Mouse (Mus musculus): ENCODE measurements at regions not wholly inside any gene's neighbourhood (a gene's known extent, or its start where the extent isn't known, plus 50 kb on each side); places are given as distances from the start of the nearest gene placed in this dataset.
A peak's percentile ranks its signal among the peaks of the same experiment; 100 is the strongest.

GRCm38 (mm10) chr12:114285082-114285481 lies 741.4 kb downstream of the Adam6a start:
- no peak overlapping the region for H3K27ac ChIP-seq (ENCODE audit: control insufficient read depth, low read depth, low read length)
- H3K4me1 ChIP-seq (ENCODE audit: control insufficient read depth in 1 of 2, insufficient read depth in 2 of 2, low read length in 2 of 2): no peaks in the 10 kb centered on the region
- TF ChIP-seq MEF2A (IDR thresholded peaks at IDR 0.05; ENCODE audit: extremely low read depth, insufficient replicate concordance, low read depth, low read length, poor library complexity, severe bottlenecking): no peak
- no peak for TF ChIP-seq MAX (IDR thresholded peaks at IDR 0.05; ENCODE audit: low read length)
- TF ChIP-seq TBP (IDR thresholded peaks at IDR 0.05; ENCODE audit: low read depth, low read length): no peak
- TF ChIP-seq EP300 (IDR thresholded peaks at IDR 0.05; ENCODE audit: low read depth in 1 of 2, low read length in 2 of 2): peak in 1 of 2 experiments; percentile 25; a peak in 1 of 4 replicates
- TF ChIP-seq MXI1 (IDR thresholded peaks at IDR 0.05; ENCODE audit: low read depth, low read length): no peak
- no peak for TF ChIP-seq MYC (IDR thresholded peaks at IDR 0.05; ENCODE audit: low read depth, low read length)
- TF ChIP-seq MAZ (IDR thresholded peaks at IDR 0.05; ENCODE audit: low read depth, low read length): no peak
- peak; percentile 82 for TF ChIP-seq TCF12 (IDR thresholded peaks at IDR 0.05; ENCODE audit: low read depth, low read length)
- TF ChIP-seq ETS1 (IDR thresholded peaks at IDR 0.05; ENCODE audit: low read depth, low read length): 0 out of 2 replicates have a peak, but pooled peaks have one; percentile 25
- no peaks in the 10 kb centered on the region for H3K9me3 ChIP-seq (replicated peaks; ENCODE audit: insufficient read depth, low read length)
- H3K9ac ChIP-seq (ENCODE audit: control insufficient read depth, low read depth, low read length, poor library complexity, severe bottlenecking): no peak overlapping the region
- no peak overlapping the region for H3K4me3 ChIP-seq (ENCODE audit: control insufficient read depth in 1 of 2, insufficient read depth in 1 of 2, low read depth in 2 of 2, low read length in 2 of 2)
- no peaks in the 10 kb centered on the region for H3K79me2 ChIP-seq (ENCODE audit: control insufficient read depth, insufficient read depth, low read length, poor library complexity)
- H3K27me3 ChIP-seq (ENCODE audit: control insufficient read depth in 1 of 2, insufficient read depth in 2 of 2, low read length in 2 of 2): no peaks in the 10 kb centered on the region
- peak; percentile 50 for DNase-seq (ENCODE audit: low read depth, low spot score)
- no peaks in the 10 kb centered on the region for H3K36me3 ChIP-seq (ENCODE audit: control insufficient read depth in 1 of 2, insufficient read depth in 2 of 2, low read length in 2 of 2)

- Histone ChIP-seq H3K4me3 (ENCODE audit: control insufficient read depth in 1 of 2, insufficient read depth in 1 of 2, low read depth in 2 of 2, low read length in 2 of 2) (no peak overlapping the region), H3K36me3 (ENCODE audit: control insufficient read depth in 1 of 2, insufficient read depth in 2 of 2, low read length in 2 of 2) (no peaks in the 10 kb centered on the region), H3K9me3 (replicated peaks; ENCODE audit: insufficient read depth, low read length) (no peaks in the 10 kb centered on the region), H3K79me2 (ENCODE audit: control insufficient read depth, insufficient read depth, low read length, poor library complexity) (no peaks in the 10 kb centered on the region), H3K9ac (ENCODE audit: control insufficient read depth, low read depth, low read length, poor library complexity, severe bottlenecking) (no peak overlapping the region), H3K4me1 (ENCODE audit: control insufficient read depth in 1 of 2, insufficient read depth in 2 of 2, low read length in 2 of 2) (no peaks in the 10 kb centered on the region), H3K27me3 (ENCODE audit: control insufficient read depth in 1 of 2, insufficient read depth in 2 of 2, low read length in 2 of 2) (no peaks in the 10 kb centered on the region), H3K27ac (ENCODE audit: control insufficient read depth, low read depth, low read length) (no peak overlapping the region)
- DNase-seq (ENCODE audit: low read depth, low spot score): no peak
- no peak for TF ChIP-seq POLR2A (IDR thresholded peaks at IDR 0.05; ENCODE audit: control insufficient read depth in 1 of 2, insufficient read depth in 1 of 2, low read depth in 1 of 2, low read length in 2 of 2, poor library complexity in 1 of 2)
- TF ChIP-seq GABPA (IDR thresholded peaks at IDR 0.05; ENCODE audit: low read depth, low read length): no peak
- TF ChIP-seq CHD2 (IDR thresholded peaks at IDR 0.05; ENCODE audit: low read length): no peak
- no peak for TF ChIP-seq E2F4 (IDR thresholded peaks at IDR 0.05; ENCODE audit: borderline replicate concordance, low read depth, low read length)
- no peak for TF ChIP-seq POLR2AphosphoS5 (IDR thresholded peaks at IDR 0.05; ENCODE audit: borderline replicate concordance, low read depth, low read length)
- no peak for TF ChIP-seq ZC3H11A (IDR thresholded peaks at IDR 0.05; ENCODE audit: low read depth, low read length)
- TF ChIP-seq JUND (IDR thresholded peaks at IDR 0.05; ENCODE audit: low read depth, low read length): no peak
- TF ChIP-seq ZMIZ1 (IDR thresholded peaks at IDR 0.05; ENCODE audit: low read depth, low read length): no peak
- no peak for TF ChIP-seq EP300 (IDR thresholded peaks at IDR 0.05; ENCODE audit: low read depth in 1 of 2, low read length in 2 of 2)
- no peak for TF ChIP-seq CTCF (IDR thresholded peaks at IDR 0.05 in 2 of 3, conservative IDR thresholded peaks at IDR 0.05 in 1 of 3; ENCODE audit: control insufficient read depth in 1 of 3, insufficient read depth in 1 of 3, low read depth in 2 of 3, low read length in 3 of 3, poor library complexity in 1 of 3, severe bottlenecking in 1 of 3)
- no peak for TF ChIP-seq SIN3A (IDR thresholded peaks at IDR 0.05; ENCODE audit: low read length)
- TF ChIP-seq ETS1 (IDR thresholded peaks at IDR 0.05; ENCODE audit: low read depth, low read length): no peak
- TF ChIP-seq TCF12 (IDR thresholded peaks at IDR 0.05; ENCODE audit: low read depth, low read length): no peak
- TF ChIP-seq UBTF (IDR thresholded peaks at IDR 0.05; ENCODE audit: borderline replicate concordance, insufficient read depth, low read depth, low read length): no peak
- TF ChIP-seq RCOR1 (IDR thresholded peaks at IDR 0.05; ENCODE audit: low read depth, low read length): no peak
- TF ChIP-seq HCFC1 (IDR thresholded peaks at IDR 0.05; ENCODE audit: low read depth, low read length): no peak
Measured at GRCm38 (mm10) chr12:114287041-114287440, 743.3 kb downstream of the Adam6a start.
